Mouse (Mus musculus) myocyte (in vitro differentiated cells): ENCODE data around the gene Cdc42se1.

Source experiments
- E2F4 ChIP-seq: IDR thresholded peaks from one replicate; pipeline ENCODE4 v1.6.1; 2011; ENCODE audit warnings: mild to moderate bottlenecking, control low read depth, moderate library complexity; ENCODE audit not compliant: insufficient read depth
- MAX ChIP-seq: IDR thresholded peaks from one replicate; pipeline ENCODE4 v1.6.1; 2011; ENCODE audit warnings: low read depth, mild to moderate bottlenecking, control low read depth
- POLR2A ChIP-seq: IDR thresholded peaks from one replicate; pipeline ENCODE4 v1.6.1; 2011; ENCODE audit warnings: low read depth, mild to moderate bottlenecking, control low read depth, moderate library complexity; ENCODE audit not compliant: insufficient read length
- REST ChIP-seq: IDR thresholded peaks from one replicate; pipeline ENCODE4 v1.6.1; 2011; ENCODE audit warnings: mild to moderate bottlenecking, control low read depth, moderate library complexity; ENCODE audit not compliant: insufficient read depth, insufficient read length
- SRF ChIP-seq: IDR thresholded peaks from one replicate; pipeline ENCODE4 v1.6.1; 2011; ENCODE audit warnings: low read depth; ENCODE audit not compliant: control insufficient read depth, insufficient read length
- TCF12 ChIP-seq: IDR thresholded peaks from one replicate; pipeline ENCODE4 v1.6.1; 2011; ENCODE audit warnings: mild to moderate bottlenecking, control low read depth; ENCODE audit not compliant: poor library complexity, insufficient read depth, severe bottlenecking
- USF1 ChIP-seq: IDR thresholded peaks from one replicate; pipeline ENCODE4 v1.6.1; 2011; ENCODE audit warnings: low read depth, mild to moderate bottlenecking, control low read depth, moderate library complexity

DNA sequence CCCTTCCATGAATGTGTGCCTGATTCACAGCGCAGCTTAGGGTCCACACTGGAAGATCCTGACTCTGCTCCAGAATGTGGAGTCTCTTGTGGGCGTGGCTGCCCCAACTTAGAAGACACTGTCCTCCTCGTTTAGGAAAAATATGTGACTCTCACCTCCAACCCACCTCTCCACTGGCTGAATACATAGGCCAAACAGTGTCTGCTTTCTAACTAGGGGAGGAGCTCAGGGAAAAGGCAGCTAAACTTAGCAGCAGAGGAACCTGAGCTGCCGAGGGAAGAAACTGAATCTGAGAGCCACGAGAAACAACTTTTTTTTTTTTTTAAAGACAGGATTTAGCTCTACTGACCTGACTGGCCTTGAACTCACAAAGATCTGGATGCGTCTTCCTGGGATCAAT is 46.6 kb downstream of the Cdc42se1 start:
- TF ChIP-seq REST (no peak), USF1 (no peak), SRF (no peak), TCF12 (no peak), MAX (no peak), E2F4 (no peak), POLR2A (no peak)
